Mouse (Mus musculus) large intestine, adult 2 months (tissue): ENCODE results near the gene Slc7a15. TPM values are rescaled to one million over a fixed set of nuclear protein-coding genes. Genes with fewer than 3 reads are reported as not detected.

Source experiments
- DNase-seq: peaks from one replicate; pipeline ENCODE4 v3.0.0-alpha.2; 2012; ENCODE audit warnings: low read depth, low spot score
- WGBS: fragments of 180-500 bp; shearing (Covaris S2); methylation state at CpG from one replicate; pipeline ENCODE4 v1.1.7; 2018; 5-methylcytosine and 5-hydroxymethylcytosine counted together
- polyA plus RNA-seq: library from polyadenylated mRNA; depleted of rRNA; stranded (reverse); fragments of >200 nt; gene quantifications from 2 replicates; pipeline ENCODE4 v1.2.3, GENCODE M21; 2012; rRNA removed

Gene Slc7a15
- polyA plus RNA-seq, 1 experiment, result 52.4 TPM

DNA sequence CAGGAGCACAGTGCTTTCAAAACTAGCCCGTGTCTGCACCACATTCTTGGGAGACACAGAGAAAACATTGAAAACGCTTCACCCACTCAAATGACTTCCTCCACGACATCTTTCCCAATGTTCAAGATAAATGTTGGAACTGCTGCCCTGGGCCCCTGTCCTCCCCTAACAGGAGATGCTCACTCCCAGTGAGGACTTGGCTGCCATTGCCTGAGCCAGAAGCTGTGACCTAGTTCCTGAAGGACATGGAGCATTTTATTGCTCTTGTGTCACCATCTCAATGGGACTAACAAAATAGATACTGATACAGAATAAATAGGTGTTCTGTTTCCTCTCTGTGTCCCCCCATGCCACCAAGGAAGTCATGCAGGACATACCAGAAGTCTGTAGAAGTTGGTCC, 104.2 kb downstream of the Slc7a15 start:
- no peak for DNase-seq
- WGBS, result 74% methylated on average over 3 of the region's 3 CpGs

DNA sequence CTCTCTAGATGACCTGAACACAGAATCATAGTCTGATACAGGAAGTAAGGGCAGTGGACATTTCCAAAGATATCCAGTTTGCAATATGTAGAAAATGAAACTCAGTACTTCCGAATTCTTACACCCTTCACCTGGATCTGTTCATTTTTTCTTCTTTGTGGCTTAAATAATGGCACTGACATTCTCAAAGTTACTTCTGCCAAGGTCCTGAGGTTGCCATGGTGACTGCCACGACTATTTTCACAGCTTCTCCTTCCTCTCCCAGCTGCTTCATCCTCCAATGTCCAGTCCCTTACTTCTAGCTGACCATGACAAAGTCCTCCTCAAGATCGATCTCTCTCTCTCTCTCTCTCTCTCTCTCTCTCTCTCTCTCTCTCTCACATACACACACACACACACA, 105.5 kb downstream of the Slc7a15 start:
- WGBS, result 51% methylated on average over 3 of the region's 3 CpGs
- DNase-seq, result no peak

DNA sequence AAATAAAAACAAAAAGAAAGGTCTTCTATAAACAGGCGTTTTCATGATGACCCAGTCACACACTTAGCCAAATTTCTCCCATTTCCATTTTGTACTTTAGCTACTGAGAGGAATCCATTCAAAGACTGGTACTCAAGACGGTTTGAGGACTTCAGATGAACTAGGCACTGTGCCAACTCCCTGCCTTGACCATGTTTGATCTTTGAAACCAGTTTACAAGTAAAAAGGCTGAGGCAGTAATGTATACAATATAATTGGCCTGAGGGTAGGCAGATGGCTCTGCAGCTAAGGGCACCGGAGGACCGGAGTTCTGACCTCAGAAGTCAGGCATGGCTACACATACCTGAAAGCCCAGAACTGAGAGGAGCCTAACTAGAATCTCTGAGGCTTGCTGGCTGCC, 109.8 kb downstream of the Slc7a15 start:
- DNase-seq, result no peak
- WGBS, result 28% methylated on average over 4 of the region's 4 CpGs

DNA sequence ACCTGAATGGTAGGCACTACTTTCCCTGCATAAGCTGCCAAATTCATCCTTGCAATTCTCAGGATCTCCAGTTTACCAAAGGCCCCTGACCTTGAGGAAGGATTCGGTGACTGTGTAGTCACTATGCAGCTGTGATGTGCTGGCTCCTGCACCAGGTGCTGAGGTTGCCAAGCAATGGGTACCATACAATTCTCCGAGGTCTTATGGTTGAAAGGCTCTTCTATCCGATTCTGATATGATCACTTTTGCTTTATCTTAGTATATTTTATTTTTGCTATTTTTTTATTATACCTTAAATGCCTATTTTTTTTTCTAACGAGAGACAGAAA, 110.2 kb downstream of the Slc7a15 start:
- no peak for DNase-seq
- 45% methylated on average over 4 of the region's 4 CpGs for WGBS

DNA sequence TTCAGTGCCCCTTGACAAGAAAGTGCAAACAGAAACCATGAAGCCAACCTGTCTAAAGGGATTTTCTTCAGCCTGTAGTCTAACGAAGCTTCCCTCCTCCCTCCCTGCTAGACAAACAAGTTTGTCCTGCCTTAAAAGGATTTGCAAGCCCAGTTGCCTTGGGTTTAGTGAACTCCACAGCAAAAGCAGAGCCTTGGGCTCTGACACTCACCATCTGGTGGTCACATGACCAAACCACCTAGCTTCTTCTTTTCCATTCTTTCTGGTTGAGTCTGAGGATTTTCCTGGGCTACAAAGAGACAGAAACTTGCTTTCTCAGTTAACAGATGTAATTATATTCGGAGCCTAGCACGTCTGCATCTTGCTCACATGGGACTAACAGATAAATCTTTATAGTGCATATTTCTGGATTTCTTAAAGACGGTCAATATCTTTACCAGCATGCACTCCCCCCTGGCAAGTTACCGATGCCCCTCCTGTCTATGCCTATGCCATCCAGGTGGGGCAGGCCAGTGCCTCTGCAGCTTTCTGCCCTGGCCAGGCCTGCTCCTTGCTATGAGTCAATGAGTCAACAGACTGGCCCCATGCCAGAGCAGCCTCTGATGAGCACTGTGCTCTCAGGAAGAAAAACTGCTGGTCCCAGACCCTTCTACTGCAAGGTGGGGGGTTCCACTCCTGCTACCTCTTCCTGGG, 110.8 kb downstream of the Slc7a15 start:
- 32% methylated on average over 5 of the region's 5 CpGs for WGBS
- peak; percentile 75 for DNase-seq

DNA sequence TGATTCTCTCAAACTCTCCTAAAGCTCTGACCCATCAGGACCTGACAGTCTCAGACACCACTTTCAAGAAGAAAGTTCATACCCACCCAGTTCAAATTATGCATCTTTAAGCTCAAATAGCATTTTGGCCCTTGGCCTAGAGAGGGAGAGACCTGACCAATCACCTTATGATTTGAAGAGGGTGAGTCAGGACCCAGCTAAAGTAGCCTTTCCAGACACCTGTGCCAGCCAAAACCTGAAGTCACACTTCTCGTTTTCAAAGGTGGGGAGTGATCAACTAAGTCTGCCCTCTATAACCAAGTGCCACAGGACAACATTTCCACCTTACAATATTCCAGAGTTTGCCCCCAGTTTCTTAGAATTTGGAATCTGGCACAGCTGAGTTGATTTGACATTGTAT, 111.6 kb downstream of the Slc7a15 start:
- DNase-seq, result no peak
- 32% methylated on average over 1 of the region's 1 CpGs for WGBS

DNA sequence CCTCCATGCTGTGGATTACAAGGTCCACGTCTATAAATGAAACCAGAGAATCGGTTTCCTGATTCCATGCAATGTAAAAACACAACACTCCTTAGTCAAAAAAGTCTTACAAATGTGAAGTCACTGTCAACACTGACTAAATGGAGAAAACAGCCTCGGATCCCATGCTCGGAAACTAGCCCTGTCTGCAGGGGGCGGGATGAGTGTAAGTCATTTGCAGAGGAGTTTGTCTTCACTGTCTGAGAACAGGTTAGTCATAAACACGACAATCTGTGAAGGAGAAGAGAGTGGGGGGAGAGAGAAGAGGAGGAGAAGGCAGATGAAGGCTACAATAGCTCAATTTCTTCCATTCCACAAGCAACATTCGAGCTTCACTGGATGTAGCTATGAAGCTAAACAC, 113.6 kb downstream of the Slc7a15 start:
- WGBS, result 85% methylated on average over 7 of the region's 7 CpGs
- no peak for DNase-seq

DNA sequence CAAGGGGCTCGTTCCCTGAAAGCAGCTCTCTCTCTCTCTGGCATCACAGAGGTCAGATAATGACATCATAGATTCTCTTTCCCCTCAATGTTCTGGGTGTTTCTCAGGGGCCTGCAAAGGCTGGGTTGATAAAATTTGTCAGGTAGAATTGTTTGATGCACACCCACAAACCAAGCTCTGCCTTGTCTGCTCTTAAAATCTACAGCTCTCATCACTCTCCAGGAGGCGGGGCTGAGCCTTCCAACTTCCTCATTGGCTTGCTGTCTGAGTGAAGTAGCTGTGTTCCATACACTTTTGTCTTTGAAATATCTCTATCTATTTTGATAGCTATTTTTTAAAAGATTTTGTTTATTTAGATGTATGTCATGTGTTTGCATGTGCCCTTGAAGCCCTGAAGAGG, 116.7 kb downstream of the Slc7a15 start:
- 79% methylated on average over 2 of the region's 2 CpGs for WGBS
- DNase-seq, result no peak

Other genes with a start within 250 kb of the Slc7a15 start
- 106 and 134 TPM in 2 replicates for gene Rhob, start 99.1 kb downstream of the Slc7a15 start, polyA plus RNA-seq
- 25.9 and 43.1 TPM in 2 replicates for gene Pum2, start 75.1 kb upstream of the Slc7a15 start, polyA plus RNA-seq
- gene Sdc1, start 172.3 kb upstream of the Slc7a15 start, polyA plus RNA-seq, result 83.3 and 96.8 TPM in 2 replicates